Mouse (Mus musculus) limb, embryonic 11.5 days (tissue): Measurements from ENCODE around the gene Neu1. TPM values are rescaled to one million over a fixed set of nuclear protein-coding genes. Genes with fewer than 3 reads are reported as not detected.

Experiments
- ATAC-seq: fragments of 200-750 bp; cut with Nextera tagmentation; 2 replicates; pipeline ENCODE4 v1.8.0; 2017; ENCODE audit warnings: low read depth; ENCODE audit not compliant: insufficient number of reproducible peaks, low FRiP score, low TSS enrichment
- DNase-seq: peaks from one replicate; pipeline ENCODE4 v3.0.0-alpha.2; 2015; ENCODE audit warnings: low spot score
- H3K27ac ChIP-seq: fragments of 300-500 bp; sonication (generic); replicated peaks from 2 replicates; pipeline ENCODE4 v1.5.1; 2014; ENCODE audit warnings: low read depth, mild to moderate bottlenecking, low read length
- H3K27me3 ChIP-seq: fragments of 300-500 bp; sonication (generic); 2 replicates; pipeline ENCODE4 v1.6.1; 2014; ENCODE audit warnings: mild to moderate bottlenecking, low read length, mixed read lengths; ENCODE audit not compliant: control insufficient read depth, insufficient read depth
- H3K36me3 ChIP-seq: fragments of 300-500 bp; sonication (generic); 2 replicates; pipeline ENCODE4 v1.6.1; 2014; ENCODE audit warnings: mild to moderate bottlenecking, low read length, moderate library complexity, mixed read lengths; ENCODE audit not compliant: control insufficient read depth, insufficient read depth
- H3K4me1 ChIP-seq: fragments of 300-500 bp; sonication (generic); 2 replicates; pipeline ENCODE4 v1.6.1; 2014; ENCODE audit warnings: low read length, mixed read lengths; ENCODE audit not compliant: control insufficient read depth, insufficient read depth
- H3K4me2 ChIP-seq: fragments of 300-500 bp; sonication (generic); 2 replicates; pipeline ENCODE4 v1.6.1; 2014; ENCODE audit warnings: low read depth, mild to moderate bottlenecking, moderate library complexity; ENCODE audit not compliant: severe bottlenecking
- H3K4me3 ChIP-seq: fragments of 300-500 bp; sonication (generic); 2 replicates; pipeline ENCODE4 v1.5.1; 2014; ENCODE audit warnings: low read depth, low read length
- H3K9ac ChIP-seq: fragments of 300-500 bp; sonication (generic); 2 replicates; pipeline ENCODE4 v1.6.1; 2014; ENCODE audit warnings: mild to moderate bottlenecking, low read length
- H3K9me3 ChIP-seq: fragments of 300-500 bp; sonication (generic); 2 replicates; pipeline ENCODE4 v1.6.1; 2016; ENCODE audit warnings: low read length; ENCODE audit not compliant: control insufficient read depth
- WGBS: fragments of 180-500 bp; shearing (Covaris S2); extraction: QIAGEN DNeasy Blood & Tissue Kit; methylation state at CpG from one replicate; pipeline ENCODE4 v1.1.7; 2014; 5-methylcytosine and 5-hydroxymethylcytosine counted together
- polyA plus RNA-seq: library from polyadenylated mRNA; unstranded; fragments of >200 nt; fragmentation: Nextera tagmentation; extraction: Ambion mirVana; gene quantifications from 2 replicates; pipeline ENCODE4 v1.2.1, GENCODE M21; 2014

The Neu1 gene
- polyA plus RNA-seq, 1 experiment from 2014 or later = 10.3 TPM

- peaks cover 9% of the 10 kb centered on the region; the same call in 1 of the 2 replicates for H3K36me3 ChIP-seq
These were observed 50.7 kb downstream of the Neu1 start, which contains the start of gene Lsm2 for GRCm38 (mm10) chr17:34981690-34982180. Gene Lsm2 (plus strand): TSS chr17:34981862.

GRCm38 (mm10) chr17:34982328-34982727 is 51.3 kb downstream of the Neu1 start:
- under 1% methylated on average over 15 of the region's 15 CpGs for WGBS
- peak; percentile 51; the same call in 1 of the 2 replicates for ATAC-seq

More at GRCm38 (mm10) chr17:34981690-34982180, 50.7 kb downstream of the Neu1 start, which contains the start of gene Lsm2:
- no peaks in the 10 kb centered on the region for H3K27me3 ChIP-seq
- peaks cover 8% of the 10 kb centered on the region for H3K4me1 ChIP-seq
- peak within 1 kb of the TSS; percentile 96 for H3K27ac ChIP-seq
- peak within 1 kb of the TSS; percentile 92 for H3K4me3 ChIP-seq
- DNase-seq = peak; percentile 91
- peak within 1 kb of the TSS; percentile 87 for H3K9ac ChIP-seq
- peak; percentile 93 for ATAC-seq
- H3K4me2 ChIP-seq = peak within 1 kb of the TSS; percentile 81
- H3K9me3 ChIP-seq = no peaks in the 10 kb centered on the region
- WGBS = under 1% methylated on average over 57 of the region's 58 CpGs

GRCm38 (mm10) chr17:34984218-34984617 is 53.2 kb downstream of the Neu1 start:
- peaks cover 9% of the 10 kb centered on the region; the same call in 1 of the 2 replicates for H3K36me3 ChIP-seq
- no peak for DNase-seq
- H3K9me3 ChIP-seq = no peaks in the 10 kb centered on the region
- ATAC-seq = no peak
- no peaks in the 10 kb centered on the region for H3K27me3 ChIP-seq
- no peak overlapping the region for H3K9ac ChIP-seq
- WGBS = 79% methylated on average over 2 of the region's 2 CpGs
- H3K4me2 ChIP-seq = no peak overlapping the region
- H3K4me1 ChIP-seq = peaks cover 8% of the 10 kb centered on the region
- H3K27ac ChIP-seq = no peak overlapping the region
- H3K4me3 ChIP-seq = no peak overlapping the region

More at GRCm38 (mm10) chr17:34982328-34982727, 51.3 kb downstream of the Neu1 start:
- H3K4me1 ChIP-seq = peaks cover 8% of the 10 kb centered on the region
- peak overlapping the region; percentile 96; the same call in 1 of the 2 replicates for H3K27ac ChIP-seq
- H3K36me3 ChIP-seq = peaks cover 9% of the 10 kb centered on the region; the same call in 1 of the 2 replicates
- H3K4me2 ChIP-seq = peak overlapping the region; percentile 81
- H3K9me3 ChIP-seq = no peaks in the 10 kb centered on the region
- H3K4me3 ChIP-seq = peak overlapping the region; percentile 92
- no peak for DNase-seq
- no peaks in the 10 kb centered on the region for H3K27me3 ChIP-seq
- H3K9ac ChIP-seq = peak overlapping the region; percentile 87

Other genes with a start within 250 kb of the Neu1 start
- not detected in 2 replicates for gene C4b, start 187.4 kb upstream of the Neu1 start, polyA plus RNA-seq
- gene Cyp21a1, start 126.7 kb upstream of the Neu1 start, polyA plus RNA-seq = not detected in 2 replicates
- gene Stk19, start 94.3 kb upstream of the Neu1 start, polyA plus RNA-seq = 20.5 and 21.2 TPM in 2 replicates
- gene Dxo, start 94.2 kb upstream of the Neu1 start, polyA plus RNA-seq = 72.4 and 74.6 TPM in 2 replicates
- gene Skiv2l, start 81.0 kb upstream of the Neu1 start, polyA plus RNA-seq = 43.2 and 49.0 TPM in 2 replicates
- gene Nelfe, start 80.9 kb upstream of the Neu1 start, polyA plus RNA-seq = 152 TPM in 2 replicates
- 1.6 and 2.6 TPM in 2 replicates for gene Cfb, start 68.7 kb upstream of the Neu1 start, polyA plus RNA-seq
- 1.9 and 2.3 TPM in 2 replicates for gene Zbtb12, start 51.8 kb upstream of the Neu1 start, polyA plus RNA-seq
- not detected in 2 replicates for gene Gm20547, start 49.2 kb upstream of the Neu1 start, polyA plus RNA-seq
- 0.44 and 0.58 TPM in 2 replicates for gene C2, start 33.0 kb upstream of the Neu1 start, polyA plus RNA-seq
- gene Ehmt2, start 32.8 kb upstream of the Neu1 start, polyA plus RNA-seq = 77.8 and 78.9 TPM in 2 replicates
- 0.21 TPM in 1 of 2 replicates, not detected in the other for gene Slc44a4, start 16.8 kb upstream of the Neu1 start, polyA plus RNA-seq
- 0.43 and 0.44 TPM in 2 replicates for gene Hspa1b, start 28.0 kb downstream of the Neu1 start, polyA plus RNA-seq
- gene Gm20481, start 38.7 kb downstream of the Neu1 start, polyA plus RNA-seq = 0.36 and 0.43 TPM in 2 replicates
- gene Hspa1a, start 40.9 kb downstream of the Neu1 start, polyA plus RNA-seq = 0.75 and 4.0 TPM in 2 replicates
- gene Hspa1l, start 41.5 kb downstream of the Neu1 start, polyA plus RNA-seq = 1.5 and 1.6 TPM in 2 replicates
- 266 and 271 TPM in 2 replicates for gene Lsm2, start 50.6 kb downstream of the Neu1 start, polyA plus RNA-seq
- 124 and 140 TPM in 2 replicates for gene Vars, start 69.7 kb downstream of the Neu1 start, polyA plus RNA-seq
- 0.07 and 0.16 TPM in 2 replicates for gene Vwa7, start 85.3 kb downstream of the Neu1 start, polyA plus RNA-seq
- gene Sapcd1, start 96.8 kb downstream of the Neu1 start, polyA plus RNA-seq = 1.4 TPM in 2 replicates
- 3.5 and 3.7 TPM in 2 replicates for gene Msh5, start 115.5 kb downstream of the Neu1 start, polyA plus RNA-seq
- gene Clic1, start 118.7 kb downstream of the Neu1 start, polyA plus RNA-seq = 52.1 and 76.7 TPM in 2 replicates
- 553 and 582 TPM in 2 replicates for gene Ddah2, start 127.8 kb downstream of the Neu1 start, polyA plus RNA-seq
- gene Ly6g6c, start 134.1 kb downstream of the Neu1 start, polyA plus RNA-seq = 0.16 TPM in 1 of 2 replicates, not detected in the other
- gene Mpig6b, start 134.9 kb downstream of the Neu1 start, polyA plus RNA-seq = 0.84 and 1.2 TPM in 2 replicates
- gene Ly6g6e, start 145.6 kb downstream of the Neu1 start, polyA plus RNA-seq = 1.5 and 2.1 TPM in 2 replicates
- gene Ly6g6d, start 146.8 kb downstream of the Neu1 start, polyA plus RNA-seq = 0.72 and 1.6 TPM in 2 replicates
- 0.27 and 0.73 TPM in 2 replicates for gene Ly6g6f, start 154.4 kb downstream of the Neu1 start, polyA plus RNA-seq
- gene Abhd16a, start 158.0 kb downstream of the Neu1 start, polyA plus RNA-seq = 43.1 and 46.9 TPM in 2 replicates
- gene Ly6g5c, start 177.0 kb downstream of the Neu1 start, polyA plus RNA-seq = not detected in 2 replicates
- gene Ly6g5b, start 184.2 kb downstream of the Neu1 start, polyA plus RNA-seq = 0.44 and 0.75 TPM in 2 replicates
- gene Gpank1, start 190.2 kb downstream of the Neu1 start, polyA plus RNA-seq = 24.0 and 29.1 TPM in 2 replicates
- 277 and 290 TPM in 2 replicates for gene Csnk2b, start 190.8 kb downstream of the Neu1 start, polyA plus RNA-seq
- gene D17H6S53E, start 195.1 kb downstream of the Neu1 start, polyA plus RNA-seq = 8.6 and 8.9 TPM in 2 replicates
- 0.44 and 1.5 TPM in 2 replicates for gene Apom, start 200.8 kb downstream of the Neu1 start, polyA plus RNA-seq
- 103 and 104 TPM in 2 replicates for gene Bag6, start 203.9 kb downstream of the Neu1 start, polyA plus RNA-seq
- 215 and 234 TPM in 2 replicates for gene Prrc2a, start 233.6 kb downstream of the Neu1 start, polyA plus RNA-seq
- gene Aif1, start 244.8 kb downstream of the Neu1 start, polyA plus RNA-seq = 3.4 and 3.9 TPM in 2 replicates